Mouse (Mus musculus) spleen, adult 2 months (tissue): ENCODE data around the gene Atp8a1. TPM values are rescaled to one million over a fixed set of nuclear protein-coding genes. Genes with fewer than 3 reads are reported as not detected.

ENCODE experiments used
- DNase-seq, 2 experiments: peaks; one replicate each; pipeline versions ENCODE4 v3.0.0 to v3.0.0-alpha.2; 2012 to 2021; ENCODE audit warnings: low spot score in 2 of 2, low read depth in 1 of 2
- H3K27ac ChIP-seq: fragments of 200-500 bp; 2 replicates; pipeline ENCODE4 v1.5.1; 2012; ENCODE audit warnings: low read length, inconsistent platforms; ENCODE audit not compliant: insufficient read depth
- H3K27me3 ChIP-seq: fragments of 200-500 bp; 2 replicates; pipeline ENCODE4 v1.6.1; 2012; ENCODE audit warnings: mild to moderate bottlenecking, moderate library complexity, low read length, inconsistent platforms; ENCODE audit not compliant: control insufficient read depth, insufficient read depth
- H3K36me3 ChIP-seq: fragments of 200-500 bp; 2 replicates; pipeline ENCODE4 v1.6.1; 2012; ENCODE audit warnings: mild to moderate bottlenecking, low read length, inconsistent platforms; ENCODE audit not compliant: control insufficient read depth, insufficient read depth
- H3K4me1 ChIP-seq: fragments of 200-500 bp; 2 replicates; pipeline ENCODE4 v1.6.1; 2011; ENCODE audit warnings: inconsistent platforms; ENCODE audit not compliant: control insufficient read depth, insufficient read depth, insufficient read length
- H3K4me3 ChIP-seq: fragments of 200-500 bp; 2 replicates; pipeline ENCODE4 v1.5.1; 2011; ENCODE audit warnings: mild to moderate bottlenecking, inconsistent platforms; ENCODE audit not compliant: insufficient read depth, insufficient read length; ENCODE audit errors: extremely low read depth
- CTCF ChIP-seq: fragments of 200-500 bp; IDR thresholded peaks from 2 replicates; pipeline ENCODE4 v1.5.1; 2011; ENCODE audit warnings: mild to moderate bottlenecking, inconsistent platforms; ENCODE audit not compliant: insufficient read depth, insufficient read length, insufficient replicate concordance; ENCODE audit errors: extremely low read depth
- POLR2A ChIP-seq: fragments of 200-500 bp; IDR thresholded peaks from 2 replicates; pipeline ENCODE4 v1.6.1; 2011; ENCODE audit warnings: low read depth, low read length, inconsistent platforms
- whole genome bisulfite sequencing: fragments of 180-500 bp; shearing (Covaris S2); methylation state at CpG from one replicate; pipeline ENCODE4 v1.1.7; 2018; 5-methylcytosine and 5-hydroxymethylcytosine counted together
- polyA plus RNA-seq: library from polyadenylated mRNA; depleted of rRNA; stranded (reverse); fragments of >200 nt; gene quantifications from 2 replicates; pipeline ENCODE4 v1.2.3, GENCODE M21; 2012

The Atp8a1 gene
- polyA plus RNA-seq, 1 experiment: 24.6 TPM

DNA sequence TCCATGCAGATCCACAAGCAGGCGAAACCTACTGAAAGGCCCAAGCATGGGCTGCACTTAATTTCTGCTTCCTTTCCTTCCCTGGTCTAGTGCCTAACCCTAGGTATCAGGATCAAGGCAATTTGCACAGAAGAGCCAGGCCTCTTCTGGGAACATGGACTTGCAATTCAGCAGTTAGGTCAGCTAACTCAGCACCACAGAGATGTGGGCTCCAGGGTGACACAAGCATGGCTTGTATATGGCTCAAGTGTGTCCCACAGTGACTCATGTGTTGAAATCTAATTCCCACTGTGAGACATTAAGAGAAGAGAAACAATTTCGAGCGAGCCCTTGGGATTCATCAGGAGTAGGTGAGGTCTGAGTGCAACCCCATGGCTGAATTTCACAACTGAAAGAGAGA, 18.9 kb downstream of the Atp8a1 start:
- H3K27me3 ChIP-seq: no peaks in the 10 kb centered on the region
- TF ChIP-seq CTCF (no peak), POLR2A (no peak)
- no peak overlapping the region for H3K27ac ChIP-seq
- 89% methylated on average over 3 of the region's 3 CpGs for WGBS
- no peak for DNase-seq
- peaks cover 19% of the 10 kb centered on the region for H3K4me1 ChIP-seq
- no peaks in the 10 kb centered on the region for H3K36me3 ChIP-seq
- H3K4me3 ChIP-seq: no peak overlapping the region

DNA sequence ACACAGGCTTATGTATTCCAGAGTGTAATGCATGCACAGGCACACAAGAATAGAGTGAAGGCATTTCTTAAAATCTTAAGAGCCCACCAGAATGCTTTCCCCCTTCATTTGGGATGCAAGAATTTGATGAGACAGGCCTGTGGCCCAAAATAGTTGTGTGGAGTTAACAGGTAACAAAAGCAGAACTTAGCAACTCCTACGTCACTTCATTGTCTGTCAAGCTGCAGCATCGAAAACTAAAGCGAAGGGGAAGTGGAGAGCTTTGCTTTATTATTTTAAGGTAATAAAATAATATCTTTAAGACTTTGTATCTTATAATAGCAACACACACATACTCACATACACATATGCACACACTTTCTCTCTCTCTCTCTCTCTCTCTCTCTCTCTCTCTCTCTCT, 20.3 kb downstream of the Atp8a1 start:
- Histone ChIP-seq H3K36me3 (no peaks in the 10 kb centered on the region), H3K4me1 (peaks cover 19% of the 10 kb centered on the region), H3K27me3 (no peaks in the 10 kb centered on the region), H3K4me3 (no peak overlapping the region), H3K27ac (no peak overlapping the region; the same call in 1 of the 2 replicates)
- WGBS: 55% methylated on average over 3 of the region's 3 CpGs
- peak in 1 of 2 experiments; percentile 35 for DNase-seq
- TF ChIP-seq POLR2A: no peak
- TF ChIP-seq CTCF: no peak

DNA sequence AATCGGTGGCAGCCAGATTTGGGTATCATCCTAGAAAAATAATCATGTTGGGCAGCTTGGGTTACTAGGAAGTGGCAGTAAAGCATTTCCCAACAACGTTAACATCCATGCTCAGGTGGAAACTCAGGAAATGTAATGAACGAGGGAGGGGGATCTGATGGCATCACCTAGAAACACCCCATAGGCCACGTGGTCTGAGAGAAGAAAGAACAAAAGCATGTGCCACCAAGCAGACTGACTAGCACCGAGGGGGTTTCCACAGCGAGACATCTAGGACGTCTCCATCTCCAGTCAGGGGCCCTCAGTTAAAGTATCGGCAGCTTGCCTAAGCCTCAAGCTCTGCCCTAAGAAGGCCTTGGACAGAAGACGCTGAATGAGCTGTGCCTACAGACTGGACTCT, 21.0 kb downstream of the Atp8a1 start:
- WGBS: 90% methylated on average over 9 of the region's 9 CpGs
- peaks cover 15% of the 10 kb centered on the region for H3K4me1 ChIP-seq
- H3K36me3 ChIP-seq: no peaks in the 10 kb centered on the region
- no peak overlapping the region for H3K4me3 ChIP-seq
- DNase-seq: no peak
- H3K27ac ChIP-seq: no peak overlapping the region
- H3K27me3 ChIP-seq: no peaks in the 10 kb centered on the region
- TF ChIP-seq POLR2A (no peak), CTCF (no peak)

DNA sequence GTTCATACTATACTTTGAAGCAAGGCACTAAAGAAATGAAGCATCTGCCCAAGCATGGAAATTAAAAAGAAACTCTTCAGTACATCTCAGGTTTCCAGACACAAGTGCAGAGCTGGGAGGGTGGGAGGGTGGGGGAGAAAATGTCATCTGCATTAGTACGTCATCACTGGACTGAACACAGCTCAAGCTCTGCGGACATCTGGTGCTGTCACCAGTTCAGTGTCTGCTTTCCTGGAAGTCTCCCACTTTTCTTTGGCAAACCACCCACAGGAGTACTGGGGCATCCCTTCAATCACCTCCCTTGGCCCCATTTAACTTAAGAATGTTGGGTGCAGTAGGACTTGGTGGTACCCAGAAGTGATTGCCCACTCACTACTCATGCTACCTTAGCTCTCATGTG, 22.6 kb downstream of the Atp8a1 start:
- H3K36me3 ChIP-seq: no peaks in the 10 kb centered on the region
- TF ChIP-seq CTCF (no peak), POLR2A (no peak)
- H3K27ac ChIP-seq: no peak overlapping the region
- H3K4me1 ChIP-seq: peaks cover 19% of the 10 kb centered on the region
- DNase-seq: no peak
- 77% methylated on average over 2 of the region's 2 CpGs for WGBS
- no peaks in the 10 kb centered on the region for H3K27me3 ChIP-seq
- no peak overlapping the region for H3K4me3 ChIP-seq

DNA sequence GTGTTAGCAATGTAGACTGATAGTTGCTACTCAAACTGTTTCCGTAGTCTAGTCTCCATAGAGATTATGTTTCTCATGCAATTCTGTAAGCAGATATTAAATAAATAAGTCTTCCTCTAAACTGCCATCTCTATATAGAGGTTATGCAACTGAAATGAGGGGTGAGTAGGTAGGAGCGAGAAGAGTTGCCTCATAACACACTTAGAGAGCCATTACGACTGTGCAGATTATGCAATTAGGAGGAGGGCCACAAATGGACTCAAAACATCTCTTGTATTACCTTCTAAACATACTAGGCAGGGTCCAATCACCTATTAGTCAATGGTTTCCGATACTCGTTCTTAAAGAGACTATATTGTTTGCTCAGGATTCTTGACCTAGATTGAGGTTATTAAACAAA, 23.5 kb downstream of the Atp8a1 start:
- WGBS: 86% methylated on average over 5 of the region's 5 CpGs
- DNase-seq: no peak
- H3K4me1 ChIP-seq: peaks cover 19% of the 10 kb centered on the region
- H3K36me3 ChIP-seq: no peaks in the 10 kb centered on the region
- no peak overlapping the region for H3K27ac ChIP-seq
- H3K4me3 ChIP-seq: no peak overlapping the region
- no peaks in the 10 kb centered on the region for H3K27me3 ChIP-seq
- TF ChIP-seq POLR2A (no peak), CTCF (no peak)

DNA sequence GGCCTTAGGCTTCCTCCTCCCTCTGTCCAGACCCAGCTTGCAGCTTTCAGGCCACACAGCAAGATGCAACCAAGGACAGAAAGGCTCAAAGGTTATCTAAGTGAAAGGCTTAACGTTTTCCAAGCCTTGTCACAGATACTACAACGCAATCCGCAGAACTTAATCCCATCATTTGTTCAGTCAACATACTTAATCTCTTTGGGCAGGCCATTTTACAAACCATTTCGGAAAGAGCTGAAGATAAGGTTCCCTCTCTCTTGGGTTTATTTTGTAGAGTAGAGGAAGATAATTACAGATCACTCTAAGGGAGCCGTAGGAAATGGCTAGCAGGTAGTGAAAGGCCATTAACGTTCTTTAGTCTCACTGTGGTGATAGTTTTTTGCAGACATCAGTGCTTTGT, 24.6 kb downstream of the Atp8a1 start:
- Histone ChIP-seq H3K4me3 (no peak overlapping the region), H3K36me3 (no peaks in the 10 kb centered on the region), H3K4me1 (peaks cover 19% of the 10 kb centered on the region), H3K27me3 (no peaks in the 10 kb centered on the region), H3K27ac (peak overlapping the region; percentile 72)
- no peak for TF ChIP-seq POLR2A
- no peak for TF ChIP-seq CTCF
- 74% methylated on average over 6 of the region's 6 CpGs for WGBS
- DNase-seq: no peak

DNA sequence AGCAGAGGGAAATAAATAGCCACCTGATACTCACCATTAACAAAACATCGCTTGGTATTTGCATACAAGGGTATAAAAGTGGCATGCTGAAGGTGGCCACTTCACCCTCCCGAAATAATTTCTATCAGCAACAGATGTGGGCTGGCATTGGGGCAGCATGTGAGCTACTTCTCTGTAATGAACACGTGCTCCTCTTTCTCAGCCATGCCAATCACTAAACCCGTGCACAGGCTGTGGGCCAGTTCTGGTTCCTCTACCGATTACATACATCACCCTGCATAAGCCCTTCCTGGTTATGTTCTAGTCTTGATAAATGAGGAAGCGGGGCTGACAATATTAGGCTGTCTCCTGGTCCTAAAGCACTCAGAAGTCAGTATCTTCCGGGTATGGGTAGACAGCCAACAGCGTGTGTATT, 25.2 kb downstream of the Atp8a1 start:
- H3K4me1 ChIP-seq: peaks cover 19% of the 10 kb centered on the region
- TF ChIP-seq POLR2A (no peak), CTCF (no peak)
- H3K27ac ChIP-seq: peak overlapping the region; percentile 72
- no peaks in the 10 kb centered on the region for H3K27me3 ChIP-seq
- no peak overlapping the region for H3K4me3 ChIP-seq
- DNase-seq: peak; percentile 52 to 78
- no peaks in the 10 kb centered on the region for H3K36me3 ChIP-seq
- WGBS: 14% methylated on average over 8 of the region's 8 CpGs

DNA sequence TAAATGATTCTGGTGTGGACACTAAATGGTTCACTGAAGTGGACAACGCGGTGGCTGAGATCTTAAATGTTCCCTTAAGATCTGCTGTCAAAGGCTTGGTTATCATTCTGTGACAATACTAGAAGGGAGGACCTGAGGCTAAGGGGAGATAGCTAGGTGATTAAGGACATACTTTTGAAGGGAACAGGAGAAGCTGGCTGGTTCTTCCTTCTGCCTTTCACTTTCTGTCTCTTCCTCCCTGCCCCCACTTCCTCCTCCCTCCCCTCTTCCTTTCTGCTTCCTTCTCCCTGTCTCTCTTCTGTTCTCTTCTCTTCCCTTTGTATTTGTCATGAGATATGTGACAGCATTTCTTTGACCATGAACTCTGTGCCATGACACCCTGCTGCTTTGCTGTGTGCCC, 26.0 kb downstream of the Atp8a1 start:
- Histone ChIP-seq H3K27me3 (no peaks in the 10 kb centered on the region), H3K36me3 (no peaks in the 10 kb centered on the region), H3K4me3 (no peak overlapping the region), H3K27ac (peak overlapping the region; percentile 24; the same call in 1 of the 2 replicates), H3K4me1 (peaks cover 17% of the 10 kb centered on the region)
- no peak for DNase-seq
- no peak for TF ChIP-seq POLR2A
- no peak for TF ChIP-seq CTCF
- WGBS: 77% methylated on average over 2 of the region's 2 CpGs
